Mouse (Mus musculus): ENCODE measurements around the gene Tfap2d. TPM values are rescaled to one million over a fixed set of nuclear protein-coding genes. Genes with fewer than 3 reads are reported as not detected.
A peak's percentile ranks its signal among the peaks of the same experiment; 100 is the strongest.

The Tfap2d gene
- total RNA-seq, 2 experiments from 2014 or later = not detected

- peak; percentile 25; the same call in 1 of the 2 replicates for ATAC-seq (replicated peaks; ENCODE audit: poor library complexity, severe bottlenecking)
These were observed 107.0 kb downstream of the Tfap2d start for GRCm38 (mm10) chr1:19209776-19210175.

GRCm38 (mm10) chr1:19210215-19211032 lies 107.6 kb downstream of the Tfap2d start:
- peak; percentile 63 for ATAC-seq (replicated peaks; ENCODE audit: poor library complexity, severe bottlenecking)

DNA sequence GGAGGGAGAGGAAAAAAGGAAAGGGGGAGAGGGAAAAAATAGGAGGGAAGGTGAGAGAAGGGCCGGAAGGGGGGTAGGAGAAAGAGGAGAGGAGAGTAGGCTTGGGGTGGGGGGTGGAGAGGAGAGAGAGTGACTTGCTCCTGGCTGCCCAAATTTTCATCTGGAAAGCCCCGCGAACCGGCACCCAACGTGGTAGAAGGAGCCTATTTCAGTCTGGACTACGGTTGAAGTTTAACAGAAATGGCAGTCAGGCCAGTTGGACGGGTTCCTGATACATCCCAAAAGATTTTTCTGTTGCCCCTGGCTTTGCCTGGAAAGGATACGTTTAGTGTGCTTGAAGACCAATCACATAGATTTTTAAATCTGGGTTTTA lies 108.2 kb downstream of the Tfap2d start:
- ATAC-seq (replicated peaks; ENCODE audit: poor library complexity, severe bottlenecking) = no peak

DNA sequence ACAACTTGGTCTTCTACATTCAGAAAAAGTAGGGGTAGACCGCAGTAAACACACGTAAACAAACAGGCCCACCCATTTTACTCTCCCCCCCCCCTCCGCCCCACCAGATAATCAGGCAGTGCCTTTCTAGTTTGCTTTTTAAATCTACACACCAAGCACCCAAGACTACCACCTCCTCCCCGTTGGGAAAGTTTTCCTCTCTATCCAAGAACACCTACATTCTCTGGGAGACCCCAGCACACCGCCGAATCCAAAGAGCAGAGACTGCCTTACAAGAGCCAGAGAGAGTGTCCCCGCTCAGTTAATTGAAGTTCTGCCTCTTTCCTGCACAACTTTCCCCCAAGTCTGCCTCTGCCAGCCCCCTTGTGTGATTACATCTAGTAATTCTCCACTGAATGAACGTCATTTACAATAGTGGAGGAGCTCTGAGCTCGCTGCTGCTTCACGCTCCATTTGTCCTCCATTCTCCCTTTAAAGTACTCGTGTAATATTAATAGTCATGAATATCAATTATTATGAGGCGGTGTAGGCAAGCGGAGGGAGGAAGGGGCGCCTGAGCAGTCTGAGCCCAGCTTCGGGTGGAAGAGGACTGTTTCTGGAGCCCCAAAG lies 108.8 kb downstream of the Tfap2d start:
- ATAC-seq (replicated peaks; ENCODE audit: poor library complexity, severe bottlenecking) = no peak

GRCm38 (mm10) chr1:19212691-19213090 lies 109.9 kb downstream of the Tfap2d start:
- ATAC-seq (replicated peaks; ENCODE audit: poor library complexity, severe bottlenecking) = no peak

GRCm38 (mm10) chr1:19213171-19213570 lies 110.3 kb downstream of the Tfap2d start:
- ATAC-seq (replicated peaks; ENCODE audit: poor library complexity, severe bottlenecking) = no peak

- ATAC-seq (replicated peaks; ENCODE audit: poor library complexity, severe bottlenecking) = no peak
These were observed 111.1 kb downstream of the Tfap2d start for GRCm38 (mm10) chr1:19213851-19214395.

Other genes with a start within 250 kb of the Tfap2d start
- gene Tfap2b, start 105.9 kb downstream of the Tfap2d start, total RNA-seq (2014; fragmentation: Nextera tagmentation) = not detected in 2 replicates
- not detected in 2 replicates for gene Tfap2b, start 105.9 kb downstream of the Tfap2d start, total RNA-seq (2017)

Measured in granulocyte monocyte progenitor cell, adult 5-6 weeks (primary cell).